Mouse (Mus musculus): ENCODE measurements around the gene Fam133b. TPM values are rescaled to one million over a fixed set of nuclear protein-coding genes. Genes with fewer than 3 reads are reported as not detected.

Gene Fam133b
- polyA plus RNA-seq, 1 experiment from 2014 or later, result 21.0 TPM

- no peak for ATAC-seq
- H3K9ac ChIP-seq (replicated peaks; ENCODE audit: low read depth), result no peak overlapping the region
- H3K4me3 ChIP-seq (ENCODE audit: low read depth, low read length), result no peak overlapping the region
- no peaks in the 10 kb centered on the region; the same call in 1 of the 2 replicates for H3K36me3 ChIP-seq (ENCODE audit: insufficient read depth, low read length)
- no peaks in the 10 kb centered on the region for H3K9me3 ChIP-seq (ENCODE audit: low read length)
- TF ChIP-seq EP300 (IDR thresholded peaks at IDR 0.05) (no peak), CTCF (IDR thresholded peaks at IDR 0.05) (no peak)
- H3K27ac ChIP-seq (ENCODE audit: low read length), result peak overlapping the region; percentile 9; the same call in 1 of the 2 replicates
- no peaks in the 10 kb centered on the region for H3K27me3 ChIP-seq (replicated peaks; ENCODE audit: insufficient read depth, low read length)
- H3K4me1 ChIP-seq (ENCODE audit: insufficient read depth, low read depth, low read length), result peaks cover 8% of the 10 kb centered on the region; the same call in 1 of the 2 replicates
- WGBS, result 38% methylated on average over 8 of the region's 8 CpGs
- no peak overlapping the region for H3K4me2 ChIP-seq (replicated peaks; ENCODE audit: low read depth, low read length)
- no peak for DNase-seq (ENCODE audit: low spot score)
Observed at GRCm38 (mm10) chr5:3501564-3502001, 42.0 kb upstream of the Fam133b start.

- peak; percentile 92 for DNase-seq (ENCODE audit: low spot score)
- WGBS, result 22% methylated on average over 11 of the region's 11 CpGs
- Histone ChIP-seq H3K27ac (ENCODE audit: low read length) (peak overlapping the region; percentile 64), H3K4me1 (ENCODE audit: insufficient read depth, low read depth, low read length) (peaks cover 8% of the 10 kb centered on the region; the same call in 1 of the 2 replicates), H3K9me3 (ENCODE audit: low read length) (no peaks in the 10 kb centered on the region), H3K36me3 (ENCODE audit: insufficient read depth, low read length) (no peaks in the 10 kb centered on the region; the same call in 1 of the 2 replicates), H3K4me3 (ENCODE audit: low read depth, low read length) (no peak overlapping the region), H3K4me2 (replicated peaks; ENCODE audit: low read depth, low read length) (no peak overlapping the region), H3K27me3 (replicated peaks; ENCODE audit: insufficient read depth, low read length) (no peaks in the 10 kb centered on the region), H3K9ac (replicated peaks; ENCODE audit: low read depth) (no peak overlapping the region)
- no peak for TF ChIP-seq CTCF (IDR thresholded peaks at IDR 0.05)
- TF ChIP-seq EP300 (IDR thresholded peaks at IDR 0.05), result peak; percentile 97
- ATAC-seq, result peak; percentile 89
Observed at GRCm38 (mm10) chr5:3502610-3503350, 40.9 kb upstream of the Fam133b start.

- Histone ChIP-seq H3K4me2 (replicated peaks; ENCODE audit: low read depth, low read length) (no peak overlapping the region), H3K27ac (ENCODE audit: low read length) (peak overlapping the region; percentile 64), H3K4me1 (ENCODE audit: insufficient read depth, low read depth, low read length) (peaks cover 8% of the 10 kb centered on the region; the same call in 1 of the 2 replicates), H3K27me3 (replicated peaks; ENCODE audit: insufficient read depth, low read length) (no peaks in the 10 kb centered on the region), H3K9me3 (ENCODE audit: low read length) (no peaks in the 10 kb centered on the region), H3K36me3 (ENCODE audit: insufficient read depth, low read length) (no peaks in the 10 kb centered on the region; the same call in 1 of the 2 replicates), H3K4me3 (ENCODE audit: low read depth, low read length) (no peak overlapping the region), H3K9ac (replicated peaks; ENCODE audit: low read depth) (no peak overlapping the region)
- ATAC-seq (no peak), DNase-seq (ENCODE audit: low spot score) (no peak)
- 67% methylated on average over 4 of the region's 4 CpGs for WGBS
- TF ChIP-seq EP300 (IDR thresholded peaks at IDR 0.05), result no peak
- TF ChIP-seq CTCF (IDR thresholded peaks at IDR 0.05), result no peak
Observed at GRCm38 (mm10) chr5:3503373-3503772, 40.3 kb upstream of the Fam133b start.

- no peaks in the 10 kb centered on the region; the same call in 1 of the 2 replicates for H3K36me3 ChIP-seq (ENCODE audit: insufficient read depth, low read length)
- H3K4me3 ChIP-seq (ENCODE audit: low read depth, low read length), result no peak overlapping the region
- no peaks in the 10 kb centered on the region for H3K27me3 ChIP-seq (replicated peaks; ENCODE audit: insufficient read depth, low read length)
- H3K4me2 ChIP-seq (replicated peaks; ENCODE audit: low read depth, low read length), result no peak overlapping the region
- H3K9ac ChIP-seq (replicated peaks; ENCODE audit: low read depth), result no peak overlapping the region
- DNase-seq (ENCODE audit: low spot score), result no peak
- TF ChIP-seq EP300 (IDR thresholded peaks at IDR 0.05) (no peak), CTCF (IDR thresholded peaks at IDR 0.05) (no peak)
- 68% methylated on average over 9 of the region's 9 CpGs for WGBS
- H3K4me1 ChIP-seq (ENCODE audit: insufficient read depth, low read depth, low read length), result peaks cover 8% of the 10 kb centered on the region; the same call in 1 of the 2 replicates
- H3K27ac ChIP-seq (ENCODE audit: low read length), result no peak overlapping the region
- no peak for ATAC-seq
- no peaks in the 10 kb centered on the region for H3K9me3 ChIP-seq (ENCODE audit: low read length)
Observed at GRCm38 (mm10) chr5:3503836-3504323, 39.8 kb upstream of the Fam133b start.

GRCm38 (mm10) chr5:3504453-3504852 is 39.2 kb upstream of the Fam133b start:
- no peak for DNase-seq (ENCODE audit: low spot score)
- H3K4me3 ChIP-seq (ENCODE audit: low read depth, low read length), result no peak overlapping the region
- no peaks in the 10 kb centered on the region; the same call in 1 of the 2 replicates for H3K36me3 ChIP-seq (ENCODE audit: insufficient read depth, low read length)
- ATAC-seq, result no peak
- WGBS, result 61% methylated on average over 4 of the region's 4 CpGs
- no peak overlapping the region for H3K27ac ChIP-seq (ENCODE audit: low read length)
- no peak overlapping the region for H3K4me2 ChIP-seq (replicated peaks; ENCODE audit: low read depth, low read length)
- TF ChIP-seq EP300 (IDR thresholded peaks at IDR 0.05) (no peak), CTCF (IDR thresholded peaks at IDR 0.05) (no peak)
- H3K9ac ChIP-seq (replicated peaks; ENCODE audit: low read depth), result no peak overlapping the region
- H3K4me1 ChIP-seq (ENCODE audit: insufficient read depth, low read depth, low read length), result peaks cover 8% of the 10 kb centered on the region; the same call in 1 of the 2 replicates
- H3K9me3 ChIP-seq (ENCODE audit: low read length), result no peaks in the 10 kb centered on the region
- H3K27me3 ChIP-seq (replicated peaks; ENCODE audit: insufficient read depth, low read length), result no peaks in the 10 kb centered on the region

- WGBS, result 71% methylated on average over 2 of the region's 2 CpGs
- TF ChIP-seq EP300 (IDR thresholded peaks at IDR 0.05) (no peak), CTCF (IDR thresholded peaks at IDR 0.05) (no peak)
- Histone ChIP-seq H3K4me3 (ENCODE audit: low read depth, low read length) (no peak overlapping the region), H3K27me3 (replicated peaks; ENCODE audit: insufficient read depth, low read length) (no peaks in the 10 kb centered on the region), H3K4me2 (replicated peaks; ENCODE audit: low read depth, low read length) (no peak overlapping the region), H3K27ac (ENCODE audit: low read length) (no peak overlapping the region), H3K36me3 (ENCODE audit: insufficient read depth, low read length) (no peaks in the 10 kb centered on the region; the same call in 1 of the 2 replicates), H3K4me1 (ENCODE audit: insufficient read depth, low read depth, low read length) (peaks cover 8% of the 10 kb centered on the region; the same call in 1 of the 2 replicates), H3K9ac (replicated peaks; ENCODE audit: low read depth) (no peak overlapping the region), H3K9me3 (ENCODE audit: low read length) (no peaks in the 10 kb centered on the region)
- no peak for ATAC-seq
- DNase-seq (ENCODE audit: low spot score), result no peak
Observed at GRCm38 (mm10) chr5:3505553-3505952, 38.1 kb upstream of the Fam133b start.
